Mouse (Mus musculus) spleen, adult 2 months (tissue): ENCODE measurements around the gene Trim41. TPM values are rescaled to one million over a fixed set of nuclear protein-coding genes. Genes with fewer than 3 reads are reported as not detected.

ENCODE experiments used
- DNase-seq, 2 experiments: peaks; one replicate each; pipeline versions ENCODE4 v3.0.0 to v3.0.0-alpha.2; 2012 to 2021; ENCODE audit warnings: low spot score in 2 of 2, low read depth in 1 of 2
- H3K27ac ChIP-seq: fragments of 200-500 bp; 2 replicates; pipeline ENCODE4 v1.5.1; 2012; ENCODE audit warnings: low read length, inconsistent platforms; ENCODE audit not compliant: insufficient read depth
- H3K27me3 ChIP-seq: fragments of 200-500 bp; 2 replicates; pipeline ENCODE4 v1.6.1; 2012; ENCODE audit warnings: mild to moderate bottlenecking, moderate library complexity, low read length, inconsistent platforms; ENCODE audit not compliant: control insufficient read depth, insufficient read depth
- H3K36me3 ChIP-seq: fragments of 200-500 bp; 2 replicates; pipeline ENCODE4 v1.6.1; 2012; ENCODE audit warnings: mild to moderate bottlenecking, low read length, inconsistent platforms; ENCODE audit not compliant: control insufficient read depth, insufficient read depth
- H3K4me1 ChIP-seq: fragments of 200-500 bp; 2 replicates; pipeline ENCODE4 v1.6.1; 2011; ENCODE audit warnings: inconsistent platforms; ENCODE audit not compliant: control insufficient read depth, insufficient read depth, insufficient read length
- H3K4me3 ChIP-seq: fragments of 200-500 bp; 2 replicates; pipeline ENCODE4 v1.5.1; 2011; ENCODE audit warnings: mild to moderate bottlenecking, inconsistent platforms; ENCODE audit not compliant: insufficient read depth, insufficient read length; ENCODE audit errors: extremely low read depth
- CTCF ChIP-seq: fragments of 200-500 bp; IDR thresholded peaks from 2 replicates; pipeline ENCODE4 v1.5.1; 2011; ENCODE audit warnings: mild to moderate bottlenecking, inconsistent platforms; ENCODE audit not compliant: insufficient read depth, insufficient read length, insufficient replicate concordance; ENCODE audit errors: extremely low read depth
- POLR2A ChIP-seq: fragments of 200-500 bp; IDR thresholded peaks from 2 replicates; pipeline ENCODE4 v1.6.1; 2011; ENCODE audit warnings: low read depth, low read length, inconsistent platforms
- WGBS: fragments of 180-500 bp; shearing (Covaris S2); methylation state at CpG from one replicate; pipeline ENCODE4 v1.1.7; 2018; 5-methylcytosine and 5-hydroxymethylcytosine counted together
- polyA plus RNA-seq: library from polyadenylated mRNA; depleted of rRNA; stranded (reverse); fragments of >200 nt; gene quantifications from 2 replicates; pipeline ENCODE4 v1.2.3, GENCODE M21; 2012

The Trim41 gene
- polyA plus RNA-seq, 1 experiment = 24.7 TPM

DNA sequence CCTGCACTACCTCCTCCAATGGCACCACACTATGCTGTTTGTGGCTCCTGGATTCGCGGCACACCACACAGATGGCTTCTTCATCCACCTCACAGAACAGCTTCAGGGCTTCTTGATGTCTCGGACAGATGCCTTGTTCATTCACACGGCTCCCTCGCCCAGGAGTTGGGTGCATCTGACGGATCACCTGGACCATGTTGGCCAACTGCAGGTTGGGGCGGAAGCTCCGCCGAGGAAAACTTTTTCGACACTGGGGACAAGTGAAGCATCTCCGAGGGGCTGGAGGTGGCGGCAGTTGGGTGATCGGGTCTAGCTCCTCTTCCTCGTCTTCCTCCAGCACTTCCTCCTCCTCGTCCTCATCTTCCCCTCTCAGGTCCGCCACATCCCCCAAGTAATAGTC is 1.3 kb downstream of the Trim41 start:
- TF ChIP-seq CTCF (no peak), POLR2A (no peak)
- no peaks in the 10 kb centered on the region for H3K27me3 ChIP-seq
- DNase-seq = no peak
- no peak overlapping the region for H3K27ac ChIP-seq
- WGBS = 59% methylated on average over 16 of the region's 16 CpGs
- peak overlapping the region; percentile 85 for H3K4me3 ChIP-seq
- H3K36me3 ChIP-seq = peaks cover 9% of the 10 kb centered on the region; the same call in 1 of the 2 replicates
- peaks cover 9% of the 10 kb centered on the region for H3K4me1 ChIP-seq

DNA sequence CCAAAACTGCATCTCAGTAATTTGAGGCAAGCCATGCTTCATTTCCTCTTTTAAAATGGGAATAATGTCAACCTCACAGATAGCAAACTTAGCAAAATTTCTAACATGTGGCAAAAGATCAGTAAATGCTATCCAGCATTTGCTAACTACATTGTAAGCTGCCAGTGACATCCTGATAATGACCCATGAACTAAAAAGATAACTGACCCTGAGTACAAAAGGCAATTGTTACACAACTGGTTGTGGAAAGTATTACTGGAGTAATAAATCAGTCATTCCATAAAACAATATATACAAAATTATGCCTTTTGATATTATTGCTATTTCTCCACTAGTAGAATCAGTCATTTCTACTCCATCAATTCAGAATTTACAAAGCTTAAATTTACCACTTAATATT is 3.4 kb downstream of the Trim41 start:
- no peak for DNase-seq
- Histone ChIP-seq H3K4me1 (peaks cover 8% of the 10 kb centered on the region), H3K27me3 (no peaks in the 10 kb centered on the region), H3K27ac (no peak overlapping the region), H3K4me3 (no peak overlapping the region), H3K36me3 (peaks cover 17% of the 10 kb centered on the region)
- TF ChIP-seq CTCF = no peak
- no peak for TF ChIP-seq POLR2A

DNA sequence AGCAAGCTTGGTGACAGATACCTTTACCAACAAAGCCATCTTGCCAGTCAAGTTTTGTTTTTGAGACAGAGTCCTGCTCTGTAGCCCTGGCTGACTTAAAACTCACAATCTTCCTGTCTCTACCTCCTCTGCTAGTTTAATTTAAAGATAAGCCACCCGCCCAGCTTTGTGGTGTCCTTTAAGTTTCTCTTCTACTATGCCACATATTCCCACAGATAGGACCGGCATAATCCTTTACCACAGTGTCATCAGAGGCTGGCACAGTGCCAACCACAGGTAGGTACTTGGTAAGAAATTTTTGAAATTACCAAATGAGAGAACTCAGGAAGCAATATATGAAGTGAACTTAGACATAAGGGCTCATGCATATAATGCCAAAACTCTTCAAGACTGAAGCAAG is 7.0 kb downstream of the Trim41 start:
- peaks cover 47% of the 10 kb centered on the region for H3K36me3 ChIP-seq
- H3K4me3 ChIP-seq = no peak overlapping the region
- no peak for TF ChIP-seq CTCF
- TF ChIP-seq POLR2A = no peak
- no peaks in the 10 kb centered on the region for H3K27me3 ChIP-seq
- H3K27ac ChIP-seq = no peak overlapping the region
- H3K4me1 ChIP-seq = no peaks in the 10 kb centered on the region
- no peak for DNase-seq
- WGBS = 73% methylated on average over 2 of the region's 2 CpGs

DNA sequence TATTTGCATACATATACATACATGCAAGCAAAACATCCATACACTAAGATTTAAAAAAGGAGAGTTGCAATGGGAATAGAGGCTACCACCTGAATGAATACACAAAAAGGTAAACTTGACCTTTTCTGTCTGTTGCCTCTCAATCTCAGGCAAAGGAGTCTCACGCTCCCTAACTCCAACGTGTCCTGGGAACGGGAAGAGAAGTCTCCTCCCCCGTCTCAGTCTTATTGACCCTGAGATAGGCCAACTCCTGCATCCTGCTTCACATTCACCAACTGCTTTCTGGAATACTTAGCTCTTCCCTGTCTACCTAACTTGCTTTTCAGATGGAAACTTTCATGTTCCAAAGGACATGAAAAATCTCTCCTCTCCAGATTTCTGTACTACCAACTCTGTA is 7.7 kb downstream of the Trim41 start:
- TF ChIP-seq CTCF (no peak), POLR2A (no peak)
- WGBS = 89% methylated on average over 4 of the region's 4 CpGs
- no peak for DNase-seq
- Histone ChIP-seq H3K4me1 (no peaks in the 10 kb centered on the region), H3K27ac (no peak overlapping the region), H3K36me3 (peaks cover 52% of the 10 kb centered on the region), H3K4me3 (no peak overlapping the region), H3K27me3 (no peaks in the 10 kb centered on the region)

DNA sequence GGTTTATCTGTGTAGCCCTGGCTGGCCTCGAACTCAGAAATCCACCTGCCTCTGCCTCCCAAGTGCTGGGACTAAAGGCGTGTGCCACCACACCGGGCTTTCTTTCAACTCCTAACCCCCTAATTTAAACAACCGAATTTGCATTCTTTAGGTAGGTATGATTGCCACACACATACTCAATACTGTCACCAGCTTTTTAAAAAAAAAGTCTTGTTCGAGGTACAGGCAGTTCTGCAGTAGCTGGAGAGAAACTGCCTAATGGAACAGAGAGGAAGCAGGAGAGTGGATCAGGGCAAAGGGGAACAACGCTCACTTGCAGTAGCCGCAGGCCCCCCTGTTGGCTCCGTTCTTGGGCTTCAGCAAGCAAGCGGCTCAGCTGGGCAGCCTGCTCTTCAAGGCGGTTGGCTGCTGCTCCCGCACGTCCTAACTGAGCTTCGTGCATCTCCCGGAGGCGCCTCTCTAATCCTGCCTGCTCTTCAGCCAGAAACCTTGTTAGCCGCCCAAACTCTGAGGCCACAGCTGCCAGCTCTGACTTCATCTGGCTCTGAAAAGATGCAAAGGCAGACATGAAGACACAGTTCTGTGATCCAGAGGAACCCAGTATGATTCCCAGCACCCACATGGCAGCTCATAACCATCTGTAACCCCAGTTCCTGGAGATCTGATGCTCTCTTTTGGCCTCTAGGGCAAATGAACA is 8.3 kb downstream of the Trim41 start:
- H3K4me3 ChIP-seq = no peak overlapping the region
- TF ChIP-seq CTCF (no peak), POLR2A (no peak)
- H3K4me1 ChIP-seq = no peaks in the 10 kb centered on the region
- DNase-seq = no peak
- peaks cover 58% of the 10 kb centered on the region for H3K36me3 ChIP-seq
- 0 out of 2 replicates have a peak overlapping the region, but pooled peaks have one; percentile 9 for H3K27ac ChIP-seq
- 84% methylated on average over 16 of the region's 16 CpGs for WGBS
- H3K27me3 ChIP-seq = no peaks in the 10 kb centered on the region

DNA sequence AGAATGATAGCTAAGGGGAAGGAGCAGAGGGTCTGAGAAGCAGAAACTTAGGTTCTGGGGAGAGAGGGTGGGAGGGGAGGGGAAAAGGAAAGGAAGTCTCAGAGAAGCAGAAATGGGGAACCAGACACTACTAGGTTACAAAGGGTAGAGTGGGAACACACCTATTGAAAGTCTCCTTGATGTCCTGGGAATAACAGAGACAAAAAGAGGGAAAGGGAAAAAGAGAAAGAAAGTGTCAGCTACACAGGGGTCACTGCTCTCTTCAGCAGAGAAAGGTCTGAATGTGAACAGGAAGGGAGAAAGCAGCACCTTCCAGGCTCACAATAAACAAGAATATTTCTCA is 8.9 kb downstream of the Trim41 start:
- H3K27me3 ChIP-seq = no peaks in the 10 kb centered on the region
- H3K27ac ChIP-seq = no peak overlapping the region
- no peak for DNase-seq
- TF ChIP-seq POLR2A (no peak), CTCF (no peak)
- H3K4me1 ChIP-seq = no peaks in the 10 kb centered on the region
- no peak overlapping the region for H3K4me3 ChIP-seq
- H3K36me3 ChIP-seq = peaks cover 62% of the 10 kb centered on the region

DNA sequence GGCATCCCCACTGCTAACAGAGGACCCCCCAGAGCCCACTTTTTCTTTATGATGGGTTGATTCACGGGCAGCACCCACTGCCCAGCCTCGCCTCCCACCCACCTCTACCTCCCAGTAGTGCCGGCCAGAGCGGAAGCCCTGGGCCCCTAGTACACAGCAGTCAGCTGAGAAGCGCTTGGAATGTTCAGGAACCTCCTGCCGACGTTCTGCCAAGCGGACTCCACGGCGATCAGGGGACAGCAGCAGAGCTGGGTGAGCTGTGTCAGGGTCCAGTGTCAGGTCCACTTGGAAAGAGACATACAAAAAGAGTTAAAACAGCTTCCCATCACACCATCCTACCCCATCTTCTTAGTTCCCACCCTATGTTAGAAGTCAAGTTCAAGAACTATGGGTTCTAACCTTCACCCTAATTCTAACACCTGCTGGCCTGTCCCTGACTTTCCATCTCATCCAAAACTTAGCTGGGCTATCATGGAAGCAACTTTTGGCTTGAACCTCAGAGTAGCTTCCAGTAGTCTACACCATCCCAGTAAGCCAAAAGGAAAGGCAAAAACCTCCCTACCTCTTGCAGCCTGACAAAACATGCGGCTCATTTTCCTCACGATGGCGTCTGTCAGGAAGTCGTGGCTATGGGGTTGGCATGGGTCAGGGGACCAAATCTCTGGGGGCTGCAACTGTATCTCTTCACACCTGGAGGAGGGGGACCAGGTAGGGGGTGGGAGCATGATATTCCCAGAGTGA is 9.4 kb downstream of the Trim41 start:
- Histone ChIP-seq H3K27me3 (no peaks in the 10 kb centered on the region), H3K4me1 (no peaks in the 10 kb centered on the region), H3K27ac (no peak overlapping the region), H3K4me3 (no peak overlapping the region), H3K36me3 (peaks cover 63% of the 10 kb centered on the region)
- TF ChIP-seq CTCF (no peak), POLR2A (no peak)
- no peak for DNase-seq
- whole genome bisulfite sequencing = 71% methylated on average over 14 of the region's 14 CpGs
